Comparison of ENCODE assay signal across 1 mouse cellular context in genomic region chr3:87983627-87984026, GRCm38 (mm10).
TF ChIP-seq lines count a peak whose summit lies in the region.

No protein-coding gene starts in this region.

TF ChIP-seq in MEL, 35 proteins besides CTCF, POLR2A, EP300 and RAD21:
- no peak for TF ChIP-seq CHD1 (IDR thresholded peaks at IDR 0.05; ENCODE audit: low read depth, low read length)
- TF ChIP-seq GATA1 (IDR thresholded peaks at IDR 0.05; ENCODE audit: low read depth, low read length) = no peak
- TF ChIP-seq CHD2 (IDR thresholded peaks at IDR 0.05; ENCODE audit: low read length) = no peak
- TF ChIP-seq MAX (IDR thresholded peaks at IDR 0.05; ENCODE audit: low read length) = no peak
- no peak for TF ChIP-seq ZC3H11A (IDR thresholded peaks at IDR 0.05; ENCODE audit: low read depth, low read length)
- TF ChIP-seq RCOR1 (IDR thresholded peaks at IDR 0.05; ENCODE audit: low read depth, low read length) = no peak
TF ChIP-seq in MEL: peak in this region for 0.
